Mouse (Mus musculus): ENCODE measurements at regions not wholly inside any gene's neighbourhood (a gene's known extent, or its start where the extent isn't known, plus 50 kb on each side); places are given as distances from the start of the nearest gene placed in this dataset.

- no peak for DNase-seq (ENCODE audit: extremely low spot score in 1 of 2, low spot score in 1 of 2)
Measured at GRCm38 (mm10) chr11:55781044-55781443, 173.0 kb upstream of the Glra1 start.

GRCm38 (mm10) chr11:55780011-55780410 lies 172.0 kb upstream of the Glra1 start:
- no peak for DNase-seq (ENCODE audit: extremely low spot score in 1 of 2, low spot score in 1 of 2)

- no peak for DNase-seq (ENCODE audit: extremely low spot score in 1 of 2, low spot score in 1 of 2)
Measured at GRCm38 (mm10) chr11:55773283-55773682, 165.3 kb upstream of the Glra1 start.

- no peak for DNase-seq (ENCODE audit: extremely low spot score in 1 of 2, low spot score in 1 of 2)
Measured at GRCm38 (mm10) chr11:55772538-55772937, 164.5 kb upstream of the Glra1 start.

- DNase-seq (ENCODE audit: extremely low spot score in 1 of 2, low spot score in 1 of 2): peak in 1 of 2 experiments; percentile 11
Measured at GRCm38 (mm10) chr11:55772107-55772506, 164.1 kb upstream of the Glra1 start.

GRCm38 (mm10) chr11:55764846-55765245 lies 156.8 kb upstream of the Glra1 start:
- DNase-seq (ENCODE audit: extremely low spot score in 1 of 2, low spot score in 1 of 2): no peak
